Mouse (Mus musculus): ENCODE measurements around the gene Grid2. TPM values are rescaled to one million over a fixed set of nuclear protein-coding genes. Genes with fewer than 3 reads are reported as not detected.

Grid2 gene
- total and polyA plus RNA-seq, 2 experiments: not detected

- Histone ChIP-seq H3K9ac (ENCODE audit: low read depth, low read length) (no peak overlapping the region), H3K36me3 (ENCODE audit: control insufficient read depth, insufficient read depth, low read length) (no peaks in the 10 kb centered on the region), H3K4me1 (ENCODE audit: control insufficient read depth, insufficient read depth, low read length) (no peaks in the 10 kb centered on the region), H3K79me2 (ENCODE audit: control insufficient read depth, insufficient read depth, low read length) (no peaks in the 10 kb centered on the region), H3K27me3 (ENCODE audit: control insufficient read depth, insufficient read depth, low read length) (no peaks in the 10 kb centered on the region), H3K4me3 (ENCODE audit: insufficient read depth, low read depth, low read length) (no peak overlapping the region), H3K27ac (replicated peaks; ENCODE audit: insufficient read depth, low read depth, low read length) (no peak overlapping the region)
- DNase-seq (ENCODE audit: extremely low read depth, low read depth, low spot score): no peak
- 65% methylated on average over 1 of the region's 1 CpGs for WGBS
- TF ChIP-seq CTCF (IDR thresholded peaks at IDR 0.05; ENCODE audit: low read depth, low read length): no peak
- no peak for TF ChIP-seq POLR2A (IDR thresholded peaks at IDR 0.05; ENCODE audit: extremely low read depth, insufficient read depth, low read length)
These were observed 1038.1 kb downstream of the Grid2 start for GRCm38 (mm10) chr6:64293761-64294160.

GRCm38 (mm10) chr6:64297633-64298032, 1042.0 kb downstream of the Grid2 start:
- Histone ChIP-seq H3K27ac (replicated peaks; ENCODE audit: insufficient read depth, low read depth, low read length) (no peak overlapping the region), H3K4me3 (ENCODE audit: insufficient read depth, low read depth, low read length) (no peak overlapping the region), H3K79me2 (ENCODE audit: control insufficient read depth, insufficient read depth, low read length) (no peaks in the 10 kb centered on the region), H3K4me1 (ENCODE audit: control insufficient read depth, insufficient read depth, low read length) (no peaks in the 10 kb centered on the region), H3K9ac (ENCODE audit: low read depth, low read length) (no peak overlapping the region), H3K36me3 (ENCODE audit: control insufficient read depth, insufficient read depth, low read length) (no peaks in the 10 kb centered on the region), H3K27me3 (ENCODE audit: control insufficient read depth, insufficient read depth, low read length) (no peaks in the 10 kb centered on the region)
- no peak for DNase-seq (ENCODE audit: extremely low read depth, low read depth, low spot score)
- TF ChIP-seq POLR2A (IDR thresholded peaks at IDR 0.05; ENCODE audit: extremely low read depth, insufficient read depth, low read length) (no peak), CTCF (IDR thresholded peaks at IDR 0.05; ENCODE audit: low read depth, low read length) (no peak)
- 74% methylated on average over 1 of the region's 1 CpGs for WGBS

- no peaks in the 10 kb centered on the region for H3K27me3 ChIP-seq (ENCODE audit: control insufficient read depth, insufficient read depth, low read length)
- no peak overlapping the region for H3K9ac ChIP-seq (ENCODE audit: low read depth, low read length)
- no peaks in the 10 kb centered on the region for H3K4me1 ChIP-seq (ENCODE audit: control insufficient read depth, insufficient read depth, low read length)
- no peak overlapping the region for H3K4me3 ChIP-seq (ENCODE audit: insufficient read depth, low read depth, low read length)
- H3K79me2 ChIP-seq (ENCODE audit: control insufficient read depth, insufficient read depth, low read length): no peaks in the 10 kb centered on the region
- no peak for TF ChIP-seq POLR2A (IDR thresholded peaks at IDR 0.05; ENCODE audit: extremely low read depth, insufficient read depth, low read length)
- TF ChIP-seq CTCF (IDR thresholded peaks at IDR 0.05; ENCODE audit: low read depth, low read length): no peak
- DNase-seq (ENCODE audit: extremely low read depth, low read depth, low spot score): no peak
- H3K36me3 ChIP-seq (ENCODE audit: control insufficient read depth, insufficient read depth, low read length): no peaks in the 10 kb centered on the region
- H3K27ac ChIP-seq (replicated peaks; ENCODE audit: insufficient read depth, low read depth, low read length): no peak overlapping the region
- 46% methylated on average over 2 of the region's 2 CpGs for WGBS
These were observed 1049.2 kb downstream of the Grid2 start for GRCm38 (mm10) chr6:64304709-64305476.

GRCm38 (mm10) chr6:64308631-64309030, 1053.0 kb downstream of the Grid2 start:
- no peak overlapping the region for H3K4me3 ChIP-seq (ENCODE audit: insufficient read depth, low read depth, low read length)
- no peak for DNase-seq (ENCODE audit: extremely low read depth, low read depth, low spot score)
- H3K9ac ChIP-seq (ENCODE audit: low read depth, low read length): no peak overlapping the region
- no peaks in the 10 kb centered on the region for H3K36me3 ChIP-seq (ENCODE audit: control insufficient read depth, insufficient read depth, low read length)
- H3K79me2 ChIP-seq (ENCODE audit: control insufficient read depth, insufficient read depth, low read length): no peaks in the 10 kb centered on the region
- H3K4me1 ChIP-seq (ENCODE audit: control insufficient read depth, insufficient read depth, low read length): no peaks in the 10 kb centered on the region
- no peaks in the 10 kb centered on the region for H3K27me3 ChIP-seq (ENCODE audit: control insufficient read depth, insufficient read depth, low read length)
- no peak for TF ChIP-seq CTCF (IDR thresholded peaks at IDR 0.05; ENCODE audit: low read depth, low read length)
- TF ChIP-seq POLR2A (IDR thresholded peaks at IDR 0.05; ENCODE audit: extremely low read depth, insufficient read depth, low read length): no peak
- H3K27ac ChIP-seq (replicated peaks; ENCODE audit: insufficient read depth, low read depth, low read length): no peak overlapping the region
- WGBS: 68% methylated on average over 1 of the region's 1 CpGs

GRCm38 (mm10) chr6:64313132-64313531, 1057.5 kb downstream of the Grid2 start:
- TF ChIP-seq CTCF (IDR thresholded peaks at IDR 0.05; ENCODE audit: low read depth, low read length) (no peak), POLR2A (IDR thresholded peaks at IDR 0.05; ENCODE audit: extremely low read depth, insufficient read depth, low read length) (no peak)
- Histone ChIP-seq H3K36me3 (ENCODE audit: control insufficient read depth, insufficient read depth, low read length) (no peaks in the 10 kb centered on the region), H3K27ac (replicated peaks; ENCODE audit: insufficient read depth, low read depth, low read length) (no peak overlapping the region), H3K79me2 (ENCODE audit: control insufficient read depth, insufficient read depth, low read length) (no peaks in the 10 kb centered on the region), H3K4me3 (ENCODE audit: insufficient read depth, low read depth, low read length) (no peak overlapping the region), H3K9ac (ENCODE audit: low read depth, low read length) (no peak overlapping the region), H3K27me3 (ENCODE audit: control insufficient read depth, insufficient read depth, low read length) (no peaks in the 10 kb centered on the region), H3K4me1 (ENCODE audit: control insufficient read depth, insufficient read depth, low read length) (no peaks in the 10 kb centered on the region)
- 86% methylated on average over 1 of the region's 1 CpGs for WGBS
- DNase-seq (ENCODE audit: extremely low read depth, low read depth, low spot score): no peak

- no peak for DNase-seq (ENCODE audit: extremely low read depth, low read depth, low spot score)
- 95% methylated on average over 1 of the region's 1 CpGs for WGBS
- Histone ChIP-seq H3K27me3 (ENCODE audit: control insufficient read depth, insufficient read depth, low read length) (no peaks in the 10 kb centered on the region), H3K4me1 (ENCODE audit: control insufficient read depth, insufficient read depth, low read length) (no peaks in the 10 kb centered on the region), H3K36me3 (ENCODE audit: control insufficient read depth, insufficient read depth, low read length) (no peaks in the 10 kb centered on the region), H3K9ac (ENCODE audit: low read depth, low read length) (no peak overlapping the region), H3K4me3 (ENCODE audit: insufficient read depth, low read depth, low read length) (no peak overlapping the region), H3K79me2 (ENCODE audit: control insufficient read depth, insufficient read depth, low read length) (no peaks in the 10 kb centered on the region), H3K27ac (replicated peaks; ENCODE audit: insufficient read depth, low read depth, low read length) (no peak overlapping the region)
- no peak for TF ChIP-seq CTCF (IDR thresholded peaks at IDR 0.05; ENCODE audit: low read depth, low read length)
- TF ChIP-seq POLR2A (IDR thresholded peaks at IDR 0.05; ENCODE audit: extremely low read depth, insufficient read depth, low read length): no peak
These were observed 1071.3 kb downstream of the Grid2 start for GRCm38 (mm10) chr6:64326936-64327335.
